Mouse (Mus musculus) adrenal gland (tissue): ENCODE measurements around the gene Pax5.

Source experiments
- intact Hi-C: fragments of 180-260 bp; cut with DNase I; formaldehyde crosslinking; loops from one replicate; pipeline ENCODE4 v1.15.1; 2025

The Pax5 gene

GRCm38 (mm10) chr4:44551470-44551869 lies 158.8 kb downstream of the Pax5 start:
- intact Hi-C loops = no loop called here

- intact Hi-C loops = no loop called here
These were observed 161.3 kb downstream of the Pax5 start for GRCm38 (mm10) chr4:44549029-44549428.

- intact Hi-C loops = no loop called here
These were observed 164.6 kb downstream of the Pax5 start for GRCm38 (mm10) chr4:44545669-44546068.

GRCm38 (mm10) chr4:44544495-44544894 lies 165.8 kb downstream of the Pax5 start:
- intact Hi-C loops = no loop called here

GRCm38 (mm10) chr4:44543880-44544279 lies 166.4 kb downstream of the Pax5 start:
- intact Hi-C loops = no loop called here

GRCm38 (mm10) chr4:44542101-44542500 lies 168.2 kb downstream of the Pax5 start:
- intact Hi-C loops = no loop called here

- intact Hi-C loops = no loop called here
These were observed 171.8 kb downstream of the Pax5 start for GRCm38 (mm10) chr4:44538488-44538887.

GRCm38 (mm10) chr4:44536794-44537193 lies 173.5 kb downstream of the Pax5 start:
- intact Hi-C loops = no loop called here

GRCm38 (mm10) chr4:44535646-44536045 lies 174.6 kb downstream of the Pax5 start:
- intact Hi-C loops = no loop called here

- intact Hi-C loops = no loop called here
These were observed 177.0 kb downstream of the Pax5 start for GRCm38 (mm10) chr4:44533286-44533685.

GRCm38 (mm10) chr4:44532731-44533130 lies 177.6 kb downstream of the Pax5 start:
- intact Hi-C loops = no loop called here

- intact Hi-C loops = no loop called here
These were observed 185.0 kb downstream of the Pax5 start for GRCm38 (mm10) chr4:44525336-44525735.

GRCm38 (mm10) chr4:44518923-44519322 lies 191.4 kb downstream of the Pax5 start:
- intact Hi-C loops = no loop called here

- intact Hi-C loops = no loop called here
These were observed 196.3 kb downstream of the Pax5 start for GRCm38 (mm10) chr4:44513981-44514380.

GRCm38 (mm10) chr4:44511682-44512081 lies 198.6 kb downstream of the Pax5 start:
- intact Hi-C loops = no loop called here

GRCm38 (mm10) chr4:44508386-44509226 lies 201.7 kb downstream of the Pax5 start:
- intact Hi-C loops = no loop called here

GRCm38 (mm10) chr4:44507861-44508260 lies 202.4 kb downstream of the Pax5 start:
- intact Hi-C loops = no loop called here

GRCm38 (mm10) chr4:44504998-44505397 lies 205.3 kb downstream of the Pax5 start:
- intact Hi-C loops = no loop called here

- intact Hi-C loops = no loop called here
These were observed 208.0 kb downstream of the Pax5 start for GRCm38 (mm10) chr4:44502196-44502867.

GRCm38 (mm10) chr4:44498156-44498555 lies 212.1 kb downstream of the Pax5 start:
- intact Hi-C loops = no loop called here

- intact Hi-C loops = no loop called here
These were observed 214.5 kb downstream of the Pax5 start for GRCm38 (mm10) chr4:44495836-44496235.

- intact Hi-C loops = no loop called here
These were observed 216.5 kb downstream of the Pax5 start for GRCm38 (mm10) chr4:44493756-44494155.

- intact Hi-C loops = no loop called here
These were observed 219.4 kb downstream of the Pax5 start for GRCm38 (mm10) chr4:44490872-44491271.
